Mouse (Mus musculus) lung, embryonic 15.5 days (tissue): Measurements from ENCODE around the gene Gsto2. TPM values are rescaled to one million over a fixed set of nuclear protein-coding genes. Genes with fewer than 3 reads are reported as not detected.

Experiments
- ATAC-seq: fragments of 200-750 bp; cut with Nextera tagmentation; 2 replicates; pipeline ENCODE4 v1.8.0; 2017; ENCODE audit warnings: moderate number of reproducible peaks, borderline replicate concordance; ENCODE audit not compliant: low FRiP score, low TSS enrichment; ENCODE audit errors: extremely low read depth
- H3K27ac ChIP-seq: fragments of 300-500 bp; sonication (generic); 2 replicates; pipeline ENCODE4 v1.5.1; 2015; ENCODE audit warnings: moderate library complexity, mild to moderate bottlenecking, inconsistent platforms
- H3K27me3 ChIP-seq: fragments of 300-500 bp; sonication (generic); 2 replicates; pipeline ENCODE4 v1.6.1; 2015; ENCODE audit warnings: inconsistent platforms
- H3K36me3 ChIP-seq: fragments of 300-500 bp; sonication (generic); 2 replicates; pipeline ENCODE4 v1.6.1; 2015; ENCODE audit warnings: inconsistent platforms
- H3K4me1 ChIP-seq: fragments of 300-500 bp; sonication (generic); 2 replicates; pipeline ENCODE4 v1.6.1; 2015; ENCODE audit warnings: inconsistent platforms
- H3K4me2 ChIP-seq: fragments of 300-500 bp; sonication (generic); 2 replicates; pipeline ENCODE4 v1.6.1; 2015; ENCODE audit warnings: inconsistent platforms, mild to moderate bottlenecking, moderate library complexity
- H3K4me3 ChIP-seq: fragments of 300-500 bp; sonication (generic); 2 replicates; pipeline ENCODE4 v1.5.1; 2015; ENCODE audit warnings: mild to moderate bottlenecking, inconsistent platforms
- H3K9ac ChIP-seq: fragments of 300-500 bp; sonication (generic); 2 replicates; pipeline ENCODE4 v1.6.1; 2015; ENCODE audit warnings: inconsistent platforms
- H3K9me3 ChIP-seq: fragments of 300-500 bp; sonication (generic); 2 replicates; pipeline ENCODE4 v1.6.1; 2016; ENCODE audit warnings: inconsistent platforms
- WGBS: fragments of 180-500 bp; shearing (Covaris S2); methylation state at CpG from one replicate; pipeline ENCODE4 v1.1.7; 2015; 5-methylcytosine and 5-hydroxymethylcytosine counted together
- polyA plus RNA-seq: library from polyadenylated mRNA; unstranded; fragments of >200 nt; fragmentation: Nextera tagmentation; extraction: Ambion mirVana; gene quantifications from 2 replicates; pipeline ENCODE4 v1.2.1, GENCODE M21; 2015

Gsto2 gene
- polyA plus RNA-seq, 1 experiment from 2014 or later, result 1.1 TPM

- no peaks in the 10 kb centered on the region for H3K36me3 ChIP-seq
- H3K9ac ChIP-seq, result no peak overlapping the region
- H3K4me3 ChIP-seq, result no peak overlapping the region
- no peak overlapping the region for H3K27ac ChIP-seq
- no peak for ATAC-seq
- 91% methylated on average over 4 of the region's 4 CpGs for WGBS
- no peak overlapping the region for H3K4me2 ChIP-seq
- peaks cover 44% of the 10 kb centered on the region for H3K4me1 ChIP-seq
- H3K27me3 ChIP-seq, result no peaks in the 10 kb centered on the region
- H3K9me3 ChIP-seq, result no peaks in the 10 kb centered on the region
Measured at GRCm38 (mm10) chr19:47914191-47914590, 48.9 kb downstream of the Gsto2 start.

- Histone ChIP-seq H3K27me3 (no peaks in the 10 kb centered on the region), H3K27ac (no peak overlapping the region), H3K9me3 (no peaks in the 10 kb centered on the region), H3K4me1 (peaks cover 41% of the 10 kb centered on the region), H3K36me3 (no peaks in the 10 kb centered on the region), H3K4me2 (no peak overlapping the region), H3K9ac (no peak overlapping the region), H3K4me3 (no peak overlapping the region)
- WGBS, result 81% methylated on average over 4 of the region's 4 CpGs
- ATAC-seq, result no peak
Measured at GRCm38 (mm10) chr19:47915251-47915650, 49.9 kb downstream of the Gsto2 start.

GRCm38 (mm10) chr19:47917396-47917795 is 52.1 kb downstream of the Gsto2 start:
- H3K9me3 ChIP-seq, result no peaks in the 10 kb centered on the region
- 35% methylated on average over 4 of the region's 4 CpGs for WGBS
- H3K27me3 ChIP-seq, result no peaks in the 10 kb centered on the region
- no peaks in the 10 kb centered on the region for H3K36me3 ChIP-seq
- H3K4me2 ChIP-seq, result peak overlapping the region; percentile 84
- H3K27ac ChIP-seq, result no peak overlapping the region
- peak overlapping the region; percentile 82 for H3K4me3 ChIP-seq
- no peak for ATAC-seq
- H3K9ac ChIP-seq, result peak overlapping the region; percentile 83; the same call in 1 of the 2 replicates
- H3K4me1 ChIP-seq, result peaks cover 33% of the 10 kb centered on the region

GRCm38 (mm10) chr19:47918016-47918415 is 52.7 kb downstream of the Gsto2 start:
- WGBS, result 15% methylated on average over 9 of the region's 9 CpGs
- no peaks in the 10 kb centered on the region for H3K36me3 ChIP-seq
- H3K27ac ChIP-seq, result peak overlapping the region; percentile 97; the same call in 1 of the 2 replicates
- no peak for ATAC-seq
- H3K9ac ChIP-seq, result peak overlapping the region; percentile 83
- H3K4me1 ChIP-seq, result peaks cover 33% of the 10 kb centered on the region
- H3K4me2 ChIP-seq, result peak overlapping the region; percentile 84
- no peaks in the 10 kb centered on the region for H3K9me3 ChIP-seq
- H3K4me3 ChIP-seq, result peak overlapping the region; percentile 82
- no peaks in the 10 kb centered on the region for H3K27me3 ChIP-seq

- Histone ChIP-seq H3K27ac (peak overlapping the region; percentile 97), H3K27me3 (no peaks in the 10 kb centered on the region), H3K4me3 (peak overlapping the region; percentile 82), H3K36me3 (no peaks in the 10 kb centered on the region), H3K4me2 (peak overlapping the region; percentile 84), H3K9me3 (no peaks in the 10 kb centered on the region), H3K4me1 (peaks cover 33% of the 10 kb centered on the region), H3K9ac (peak overlapping the region; percentile 83)
- WGBS, result under 1% methylated on average over 29 of the region's 29 CpGs
- peak; percentile 43; the same call in 1 of the 2 replicates for ATAC-seq
Measured at GRCm38 (mm10) chr19:47918455-47919101, 53.2 kb downstream of the Gsto2 start.

- Histone ChIP-seq H3K27me3 (no peaks in the 10 kb centered on the region), H3K27ac (peak within 1 kb of the TSS; percentile 97), H3K4me3 (peak within 1 kb of the TSS; percentile 82), H3K4me2 (peak within 1 kb of the TSS; percentile 84), H3K9me3 (no peaks in the 10 kb centered on the region), H3K4me1 (peaks cover 33% of the 10 kb centered on the region), H3K36me3 (no peaks in the 10 kb centered on the region), H3K9ac (peak within 1 kb of the TSS; percentile 83)
- ATAC-seq, result peak; percentile 87
- under 1% methylated on average over 48 of the region's 48 CpGs for WGBS
Measured at GRCm38 (mm10) chr19:47919126-47919965, 54.0 kb downstream of the Gsto2 start, which contains the start of the genes Cfap43 and Itprip. Gene Cfap43 (minus strand): TSS chr19:47919287. Gene Itprip (minus strand): TSS chr19:47919299.

- Histone ChIP-seq H3K4me1 (peaks cover 33% of the 10 kb centered on the region), H3K9ac (peak overlapping the region; percentile 83), H3K27me3 (no peaks in the 10 kb centered on the region), H3K4me2 (peak overlapping the region; percentile 84), H3K27ac (peak overlapping the region; percentile 97), H3K4me3 (peak overlapping the region; percentile 82), H3K9me3 (no peaks in the 10 kb centered on the region), H3K36me3 (no peaks in the 10 kb centered on the region)
- ATAC-seq, result peak; percentile 12; the same call in 1 of the 2 replicates
- under 1% methylated on average over 8 of the region's 8 CpGs for WGBS
Measured at GRCm38 (mm10) chr19:47919966-47920375, 54.6 kb downstream of the Gsto2 start.

GRCm38 (mm10) chr19:47925819-47926218 is 60.5 kb downstream of the Gsto2 start:
- H3K27me3 ChIP-seq, result no peaks in the 10 kb centered on the region
- ATAC-seq, result no peak
- H3K4me1 ChIP-seq, result peaks cover 15% of the 10 kb centered on the region
- H3K4me3 ChIP-seq, result no peak overlapping the region
- 46% methylated on average over 7 of the region's 7 CpGs for WGBS
- no peak overlapping the region for H3K9ac ChIP-seq
- H3K27ac ChIP-seq, result no peak overlapping the region
- no peaks in the 10 kb centered on the region for H3K9me3 ChIP-seq
- H3K36me3 ChIP-seq, result no peaks in the 10 kb centered on the region
- no peak overlapping the region for H3K4me2 ChIP-seq

GRCm38 (mm10) chr19:47927032-47927431 is 61.7 kb downstream of the Gsto2 start:
- Histone ChIP-seq H3K9ac (no peak overlapping the region), H3K4me1 (peaks cover 21% of the 10 kb centered on the region), H3K4me3 (no peak overlapping the region), H3K27me3 (no peaks in the 10 kb centered on the region), H3K36me3 (no peaks in the 10 kb centered on the region), H3K4me2 (no peak overlapping the region), H3K9me3 (no peaks in the 10 kb centered on the region), H3K27ac (no peak overlapping the region)
- ATAC-seq, result no peak
- 85% methylated on average over 2 of the region's 2 CpGs for WGBS

- H3K4me1 ChIP-seq, result peaks cover 21% of the 10 kb centered on the region
- WGBS, result 51% methylated on average over 4 of the region's 4 CpGs
- no peaks in the 10 kb centered on the region for H3K9me3 ChIP-seq
- peak; percentile 53 for ATAC-seq
- H3K27me3 ChIP-seq, result no peaks in the 10 kb centered on the region
- H3K27ac ChIP-seq, result peak overlapping the region; percentile 46
- no peaks in the 10 kb centered on the region for H3K36me3 ChIP-seq
- H3K9ac ChIP-seq, result no peak overlapping the region
- H3K4me2 ChIP-seq, result no peak overlapping the region
- no peak overlapping the region for H3K4me3 ChIP-seq
Measured at GRCm38 (mm10) chr19:47929043-47929442, 63.7 kb downstream of the Gsto2 start.

GRCm38 (mm10) chr19:47931982-47932638 is 66.8 kb downstream of the Gsto2 start:
- Histone ChIP-seq H3K4me1 (peaks cover 21% of the 10 kb centered on the region), H3K9me3 (no peaks in the 10 kb centered on the region)

More at GRCm38 (mm10) chr19:47931982-47932638, 66.8 kb downstream of the Gsto2 start:
- peak; percentile 67 for ATAC-seq
- Histone ChIP-seq H3K36me3 (no peaks in the 10 kb centered on the region), H3K4me3 (no peak overlapping the region), H3K27me3 (no peaks in the 10 kb centered on the region), H3K9ac (no peak overlapping the region), H3K4me2 (no peak overlapping the region), H3K27ac (no peak overlapping the region)
- 37% methylated on average over 7 of the region's 7 CpGs for WGBS
